In genomic region chr2:9193195-9193594, GRCm38 (mm10) we compare ENCODE assay signal across 23 mouse cellular contexts.
A peak's percentile ranks its signal among the peaks of the same experiment; 100 is the strongest.
DNase-seq lines count a peak whose midpoint lies in the region; ATAC-seq lines count a peak whose summit lies in the region.
"Had no signal": no experiment of that assay in that cellular context is flagged by ENCODE, and none has a peak within 500 bp of the region (broad histone marks: within the 10 kb centered on the region; RNA-seq: fewer than 3 reads in every experiment).

No protein-coding gene starts in this region.

- ATAC-seq in CD4-positive, CD25-positive, alpha-beta regulatory T cell, adult 4 months: peak; percentile 97
- ATAC-seq: forebrain, postnatal 0 days; hindbrain, postnatal 0 days; intestine, embryonic 15.5 days had no signal

- DNase-seq in CD4-positive helper T cell, adult 2 months (ENCODE audit: low read depth, low spot score): peak; percentile 44
- peak; percentile 52 for DNase-seq in induced T-regulatory cell, adult 2 months (ENCODE audit: low read depth)
- DNase-seq in embryo, embryonic 10.5 days (ENCODE audit: low spot score): no peak
- no peak for DNase-seq in cerebellum, adult 9-10 months
- DNase-seq in heart, adult 8-10 months (ENCODE audit: low spot score): no peak
- DNase-seq: adrenal gland, postnatal 10 days; adrenal gland, postnatal 36 days; B cell, adult 2 months; cerebellum, adult 18-20 months; cerebellum, adult 9-11 months; cerebellum, postnatal 25 days; embryo, embryonic 11 days; forebrain, postnatal 0 days; gastrocnemius, adult 2 months; gastrocnemius, postnatal 14 days; heart, adult 11 months; heart, postnatal 14 days; heart, postnatal 4 days; kidney, adult 11 months; kidney, adult 8-10 months had no signal

Comparison
In these comparisons a context has a peak if more than half of its experiments do, and no peak if none do; other contexts are left out.
1. DNase-seq: peak in CD4-positive helper T cell, adult 2 months (single experiment) and induced T-regulatory cell, adult 2 months (single experiment); none in embryo, embryonic 10.5 days (single experiment), cerebellum, adult 9-10 months (single experiment) and heart, adult 8-10 months (single experiment).